17 mouse cellular contexts compared by ENCODE assay signal in the genomic region with DNA sequence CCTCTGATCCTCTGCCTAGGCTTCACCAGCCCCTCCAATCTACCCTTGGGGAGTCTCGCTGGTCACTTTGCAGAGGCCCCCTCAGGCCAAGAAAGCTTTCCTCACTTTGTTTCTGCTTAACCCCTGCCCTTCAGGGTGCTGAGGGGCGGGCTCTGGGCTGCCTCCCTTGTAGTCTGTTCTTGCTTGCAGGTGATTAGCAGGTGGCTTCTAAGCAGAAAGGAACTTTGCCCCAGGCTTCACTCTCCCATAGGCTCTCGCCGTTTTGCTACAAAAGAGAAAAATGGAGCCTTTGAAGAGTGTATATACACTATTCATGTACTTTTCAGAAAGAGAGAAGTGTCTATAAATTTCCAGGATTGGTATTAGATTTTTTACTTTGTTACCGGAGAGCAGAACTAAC.
A peak's percentile ranks its signal among the peaks of the same experiment; 100 is the strongest.
DNase-seq lines count a peak whose midpoint lies in the region; ATAC-seq lines count a peak whose summit lies in the region.
"Had no signal": no experiment of that assay in that cellular context is flagged by ENCODE, and none has a peak within 500 bp of the region (broad histone marks: within the 10 kb centered on the region; RNA-seq: fewer than 3 reads in every experiment).

No protein-coding gene starts in this region.

- peaks cover 22% of the 10 kb centered on the region for H3K27me3 ChIP-seq in midbrain, embryonic 10.5 days (ENCODE audit: low read depth, poor library complexity, severe bottlenecking)
- H3K27me3 ChIP-seq in midbrain, embryonic 15.5 days (replicated peaks) = no peaks in the 10 kb centered on the region
- no peaks in the 10 kb centered on the region for H3K27me3 ChIP-seq in midbrain, embryonic 16.5 days (ENCODE audit: control insufficient read depth, insufficient read depth, low read depth, low read length)
- H3K27me3 ChIP-seq: embryonic facial prominence, embryonic 15.5 days; hindbrain, embryonic 15.5 days; liver, embryonic 13.5 days; lung, embryonic 15.5 days had no signal

- no peak overlapping the region for H3K4me3 ChIP-seq in midbrain, embryonic 10.5 days
- no peak overlapping the region for H3K4me3 ChIP-seq in midbrain, embryonic 15.5 days
- no peak overlapping the region for H3K4me3 ChIP-seq in midbrain, embryonic 16.5 days (ENCODE audit: low read depth, low read length)
- H3K4me3 ChIP-seq: embryonic facial prominence, embryonic 15.5 days; heart, adult 2 months; hindbrain, embryonic 15.5 days; liver, embryonic 13.5 days; lung, embryonic 15.5 days had no signal

- H3K27ac ChIP-seq in midbrain, embryonic 10.5 days (replicated peaks) = 0 out of 2 replicates have a peak overlapping the region, but pooled peaks have one; percentile 30
- H3K27ac ChIP-seq in midbrain, embryonic 15.5 days = no peak overlapping the region
- no peak overlapping the region for H3K27ac ChIP-seq in midbrain, embryonic 16.5 days (ENCODE audit: low read length)
- H3K27ac ChIP-seq: embryonic facial prominence, embryonic 15.5 days; heart, adult 2 months; hindbrain, embryonic 15.5 days; liver, embryonic 13.5 days; lung, embryonic 15.5 days had no signal

- peak; percentile 20 for DNase-seq in embryo, embryonic 11 days
- DNase-seq in embryo, embryonic 9.5 days (ENCODE audit: extremely low spot score) = no peak
- no peak for DNase-seq in midbrain, embryonic 10.5 days (ENCODE audit: low spot score)
- peak; percentile 40 for DNase-seq in kidney, postnatal 14 days
- DNase-seq in testis, postnatal 14 days (ENCODE audit: low spot score) = no peak
- DNase-seq in thymus, adult 18-20 months = no peak
- DNase-seq: cerebellum, adult 9-11 months; gastrocnemius, postnatal 10 days; heart, adult 2 months; liver, embryonic 13.5 days; right cerebral cortex, adult 18-20 months; thymus, adult 2 months had no signal

- peaks cover 30% of the 10 kb centered on the region for H3K4me1 ChIP-seq in midbrain, embryonic 10.5 days
- H3K4me1 ChIP-seq in midbrain, embryonic 15.5 days = peaks cover 25% of the 10 kb centered on the region
- H3K4me1 ChIP-seq in midbrain, embryonic 16.5 days (ENCODE audit: control insufficient read depth, insufficient read depth, low read length) = peaks cover 13% of the 10 kb centered on the region
- H3K4me1 ChIP-seq: liver, embryonic 13.5 days had no signal

- no peak overlapping the region for H3K9ac ChIP-seq in midbrain, embryonic 15.5 days
- no peak overlapping the region for H3K9ac ChIP-seq in midbrain, embryonic 16.5 days (ENCODE audit: low read depth, low read length)
- H3K9ac ChIP-seq: embryonic facial prominence, embryonic 15.5 days; hindbrain, embryonic 15.5 days; liver, embryonic 13.5 days; lung, embryonic 15.5 days had no signal

- 23% methylated on average over 5 of the region's 5 CpGs for WGBS in midbrain, embryonic 10.5 days
- 19% methylated on average over 5 of the region's 5 CpGs for WGBS in midbrain, embryonic 15.5 days
- 19% methylated on average over 5 of the region's 5 CpGs for WGBS in midbrain, embryonic 16.5 days

- H3K4me2 ChIP-seq in midbrain, embryonic 15.5 days = no peak overlapping the region
- no peak overlapping the region for H3K4me2 ChIP-seq in midbrain, embryonic 16.5 days (ENCODE audit: low read length)
- H3K4me2 ChIP-seq: embryonic facial prominence, embryonic 15.5 days; hindbrain, embryonic 15.5 days; liver, embryonic 13.5 days; lung, embryonic 15.5 days had no signal

- no peak for ATAC-seq in midbrain, embryonic 15.5 days (replicated peaks)
- peak; percentile 51; the same call in 1 of the 2 replicates for ATAC-seq in midbrain, embryonic 16.5 days

- no peaks in the 10 kb centered on the region for H3K36me3 ChIP-seq in midbrain, embryonic 10.5 days
- H3K36me3 ChIP-seq in midbrain, embryonic 15.5 days (replicated peaks) = no peaks in the 10 kb centered on the region
- H3K36me3 ChIP-seq in midbrain, embryonic 16.5 days (ENCODE audit: control insufficient read depth, insufficient read depth, low read length) = no peaks in the 10 kb centered on the region
- H3K36me3 ChIP-seq: embryonic facial prominence, embryonic 15.5 days; hindbrain, embryonic 15.5 days; liver, embryonic 13.5 days; lung, embryonic 15.5 days had no signal

- no peaks in the 10 kb centered on the region for H3K9me3 ChIP-seq in midbrain, embryonic 10.5 days (replicated peaks)
- no peaks in the 10 kb centered on the region for H3K9me3 ChIP-seq in midbrain, embryonic 15.5 days
- H3K9me3 ChIP-seq in midbrain, embryonic 16.5 days (replicated peaks; ENCODE audit: control insufficient read depth, low read length, poor library complexity, severe bottlenecking) = no peaks in the 10 kb centered on the region
- H3K9me3 ChIP-seq: embryonic facial prominence, embryonic 15.5 days; hindbrain, embryonic 15.5 days; liver, embryonic 13.5 days; lung, embryonic 15.5 days had no signal

Comparison
In these comparisons a context has a peak if more than half of its experiments do, and no peak if none do; other contexts are left out.
1. DNase-seq: peak in embryo, embryonic 11 days (single experiment) and kidney, postnatal 14 days (single experiment); none in embryo, embryonic 9.5 days (single experiment), midbrain, embryonic 10.5 days (single experiment), testis, postnatal 14 days (single experiment) and thymus, adult 18-20 months (0 of 2).